Mouse (Mus musculus): ENCODE data around the gene Shisa6. TPM values are rescaled to one million over a fixed set of nuclear protein-coding genes. Genes with fewer than 3 reads are reported as not detected.

Shisa6 gene
- polyA plus RNA-seq, 2 experiments: 0.59 to 1.1 TPM

GRCm38 (mm10) chr11:66188627-66189287, 337.0 kb downstream of the Shisa6 start:
- H3K4me3 ChIP-seq (replicated peaks; ENCODE audit: low read length): no peak overlapping the region
- H3K4me1 ChIP-seq (ENCODE audit: control insufficient read depth, insufficient read depth, low read length): no peaks in the 10 kb centered on the region
- no peak overlapping the region for H3K4me2 ChIP-seq (replicated peaks; ENCODE audit: low read depth, low read length, severe bottlenecking)
- WGBS: 77% methylated on average over 3 of the region's 3 CpGs
- no peak for ATAC-seq (ENCODE audit: low FRiP score, low read depth)
- H3K9me3 ChIP-seq (ENCODE audit: control insufficient read depth, low read length): no peaks in the 10 kb centered on the region
- H3K9ac ChIP-seq (ENCODE audit: low read depth, low read length, severe bottlenecking): no peak overlapping the region
- no peak overlapping the region for H3K27ac ChIP-seq (replicated peaks; ENCODE audit: low read depth, low read length)
- peak; percentile 81 for DNase-seq (ENCODE audit: low spot score)
- no peak for TF ChIP-seq POLR2A (IDR thresholded peaks at IDR 0.05; ENCODE audit: borderline replicate concordance, extremely low read depth, insufficient read depth, insufficient read length)
- no peaks in the 10 kb centered on the region for H3K36me3 ChIP-seq (ENCODE audit: control insufficient read depth, insufficient read depth, low read length)
- H3K27me3 ChIP-seq (ENCODE audit: control insufficient read depth, insufficient read depth, low read length): no peaks in the 10 kb centered on the region

GRCm38 (mm10) chr11:66188146-66188545, 337.6 kb downstream of the Shisa6 start:
- Histone ChIP-seq H3K36me3 (ENCODE audit: control insufficient read depth, insufficient read depth, low read length) (no peaks in the 10 kb centered on the region), H3K27me3 (ENCODE audit: control insufficient read depth, insufficient read depth, low read length) (no peaks in the 10 kb centered on the region), H3K9ac (ENCODE audit: low read depth, low read length, severe bottlenecking) (no peak overlapping the region), H3K9me3 (ENCODE audit: control insufficient read depth, low read length) (no peaks in the 10 kb centered on the region), H3K4me1 (ENCODE audit: control insufficient read depth, insufficient read depth, low read length) (no peaks in the 10 kb centered on the region), H3K4me3 (replicated peaks; ENCODE audit: low read length) (no peak overlapping the region), H3K27ac (replicated peaks; ENCODE audit: low read depth, low read length) (no peak overlapping the region), H3K4me2 (replicated peaks; ENCODE audit: low read depth, low read length, severe bottlenecking) (no peak overlapping the region)
- ATAC-seq (ENCODE audit: low FRiP score, low read depth) (no peak), DNase-seq (ENCODE audit: low spot score) (no peak)
- WGBS: 82% methylated on average over 2 of the region's 2 CpGs
- no peak for TF ChIP-seq POLR2A (IDR thresholded peaks at IDR 0.05; ENCODE audit: borderline replicate concordance, extremely low read depth, insufficient read depth, insufficient read length)

GRCm38 (mm10) chr11:66177781-66178180, 348.0 kb downstream of the Shisa6 start:
- H3K27ac ChIP-seq (replicated peaks; ENCODE audit: low read depth, low read length): no peak overlapping the region
- H3K27me3 ChIP-seq (ENCODE audit: control insufficient read depth, insufficient read depth, low read length): no peaks in the 10 kb centered on the region
- ATAC-seq (ENCODE audit: low FRiP score, low read depth): no peak
- no peak overlapping the region for H3K4me2 ChIP-seq (replicated peaks; ENCODE audit: low read depth, low read length, severe bottlenecking)
- DNase-seq (ENCODE audit: low spot score): no peak
- WGBS: 72% methylated on average over 2 of the region's 2 CpGs
- no peaks in the 10 kb centered on the region for H3K36me3 ChIP-seq (ENCODE audit: control insufficient read depth, insufficient read depth, low read length)
- 0 out of 2 replicates have a peak, but pooled peaks cover 6% of the 10 kb centered on the region for H3K9me3 ChIP-seq (ENCODE audit: control insufficient read depth, low read length)
- no peaks in the 10 kb centered on the region for H3K4me1 ChIP-seq (ENCODE audit: control insufficient read depth, insufficient read depth, low read length)
- H3K4me3 ChIP-seq (replicated peaks; ENCODE audit: low read length): no peak overlapping the region
- TF ChIP-seq POLR2A (IDR thresholded peaks at IDR 0.05; ENCODE audit: borderline replicate concordance, extremely low read depth, insufficient read depth, insufficient read length): no peak
- no peak overlapping the region for H3K9ac ChIP-seq (ENCODE audit: low read depth, low read length, severe bottlenecking)

GRCm38 (mm10) chr11:66167801-66168651, 357.7 kb downstream of the Shisa6 start, which contains the start of gene Dnah9:
Dnah9 (minus strand) TSS chr11:66168551.
- peaks cover 9% of the 10 kb centered on the region; the same call in 1 of the 2 replicates for H3K27me3 ChIP-seq (ENCODE audit: control insufficient read depth, insufficient read depth, low read length)
- DNase-seq (ENCODE audit: low spot score): peak; percentile 90
- H3K36me3 ChIP-seq (ENCODE audit: control insufficient read depth, insufficient read depth, low read length): no peaks in the 10 kb centered on the region
- no peak for TF ChIP-seq POLR2A (IDR thresholded peaks at IDR 0.05; ENCODE audit: borderline replicate concordance, extremely low read depth, insufficient read depth, insufficient read length)
- H3K4me1 ChIP-seq (ENCODE audit: control insufficient read depth, insufficient read depth, low read length): peaks cover 8% of the 10 kb centered on the region; the same call in 1 of the 2 replicates
- peak; percentile 89 for ATAC-seq (ENCODE audit: low FRiP score, low read depth)
- under 1% methylated on average over 52 of the region's 53 CpGs for WGBS
- no peak within 1 kb of the TSS for H3K27ac ChIP-seq (replicated peaks; ENCODE audit: low read depth, low read length)
- peak within 1 kb of the TSS; percentile 95 for H3K4me2 ChIP-seq (replicated peaks; ENCODE audit: low read depth, low read length, severe bottlenecking)
- peak within 1 kb of the TSS; percentile 46 for H3K4me3 ChIP-seq (replicated peaks; ENCODE audit: low read length)
- H3K9ac ChIP-seq (ENCODE audit: low read depth, low read length, severe bottlenecking): peak within 1 kb of the TSS; percentile 49
- H3K9me3 ChIP-seq (ENCODE audit: control insufficient read depth, low read length): no peaks in the 10 kb centered on the region

- 86% methylated on average over 2 of the region's 2 CpGs for WGBS
- Histone ChIP-seq H3K9me3 (ENCODE audit: control insufficient read depth, low read length) (no peaks in the 10 kb centered on the region), H3K4me2 (replicated peaks; ENCODE audit: low read depth, low read length, severe bottlenecking) (no peak overlapping the region), H3K27me3 (ENCODE audit: control insufficient read depth, insufficient read depth, low read length) (peaks cover 9% of the 10 kb centered on the region; the same call in 1 of the 2 replicates), H3K4me1 (ENCODE audit: control insufficient read depth, insufficient read depth, low read length) (peaks cover 8% of the 10 kb centered on the region; the same call in 1 of the 2 replicates), H3K27ac (replicated peaks; ENCODE audit: low read depth, low read length) (no peak overlapping the region), H3K9ac (ENCODE audit: low read depth, low read length, severe bottlenecking) (no peak overlapping the region), H3K36me3 (ENCODE audit: control insufficient read depth, insufficient read depth, low read length) (no peaks in the 10 kb centered on the region), H3K4me3 (replicated peaks; ENCODE audit: low read length) (no peak overlapping the region)
- ATAC-seq (ENCODE audit: low FRiP score, low read depth) (no peak), DNase-seq (ENCODE audit: low spot score) (no peak)
- TF ChIP-seq POLR2A (IDR thresholded peaks at IDR 0.05; ENCODE audit: borderline replicate concordance, extremely low read depth, insufficient read depth, insufficient read length): no peak
Measured at GRCm38 (mm10) chr11:66164022-66164421, 361.7 kb downstream of the Shisa6 start.
